Comparison of ENCODE assay signal across 15 mouse cellular contexts in genomic region chr7:145335199-145335598, GRCm38 (mm10). TPM values are rescaled to one million over a fixed set of nuclear protein-coding genes. Genes with fewer than 3 reads are reported as not detected.
DNase-seq lines count a peak whose midpoint lies in the region; ATAC-seq and TF ChIP-seq lines count a peak whose summit lies in the region.
"Had no signal": no experiment of that assay in that cellular context is flagged by ENCODE, and none has a peak within 500 bp of the region (broad histone marks: within the 10 kb centered on the region; RNA-seq: fewer than 3 reads in every experiment).

No protein-coding gene starts in this region.

- 0 out of 2 replicates have a peak, but pooled peaks cover 4% of the 10 kb centered on the region for H3K9me3 ChIP-seq in hindbrain, embryonic 10.5 days
- no peaks in the 10 kb centered on the region for H3K9me3 ChIP-seq in hindbrain, embryonic 12.5 days (replicated peaks)
- no peaks in the 10 kb centered on the region for H3K9me3 ChIP-seq in hindbrain, postnatal 0 days (ENCODE audit: low read length)
- H3K9me3 ChIP-seq: lung, embryonic 15.5 days had no signal

- no peak for DNase-seq in hindbrain, embryonic 10.5 days (ENCODE audit: low spot score)
- peak; percentile 93 for DNase-seq in cerebellum, adult 11 months
- peak; percentile 97 for DNase-seq in cerebellum, postnatal 10 days
- peak; percentile 80 for DNase-seq in hindbrain, postnatal 0 days (ENCODE audit: low spot score)
- DNase-seq in thymus, adult 18-20 months, result no peak
- no peak for DNase-seq in thymus, postnatal 25 days
- DNase-seq: kidney, postnatal 36 days had no signal

- peaks cover 11% of the 10 kb centered on the region for H3K4me1 ChIP-seq in hindbrain, embryonic 10.5 days (replicated peaks)
- no peaks in the 10 kb centered on the region for H3K4me1 ChIP-seq in hindbrain, embryonic 12.5 days
- H3K4me1 ChIP-seq in hindbrain, postnatal 0 days (ENCODE audit: insufficient read depth, low read length), result no peaks in the 10 kb centered on the region

- H3K36me3 ChIP-seq in hindbrain, embryonic 10.5 days, result no peaks in the 10 kb centered on the region
- H3K36me3 ChIP-seq in hindbrain, embryonic 12.5 days, result no peaks in the 10 kb centered on the region
- no peaks in the 10 kb centered on the region for H3K36me3 ChIP-seq in hindbrain, postnatal 0 days (ENCODE audit: insufficient read depth, low read length)
- H3K36me3 ChIP-seq: lung, embryonic 15.5 days had no signal

- H3K27ac ChIP-seq in hindbrain, embryonic 10.5 days, result peak overlapping the region; percentile 12; the same call in 1 of the 2 replicates
- no peak overlapping the region for H3K27ac ChIP-seq in hindbrain, embryonic 12.5 days
- H3K27ac ChIP-seq in hindbrain, postnatal 0 days, result 0 out of 2 replicates have a peak overlapping the region, but pooled peaks have one; percentile 7
- H3K27ac ChIP-seq: lung, embryonic 15.5 days had no signal

- no peak overlapping the region for H3K4me3 ChIP-seq in hindbrain, embryonic 10.5 days
- no peak overlapping the region for H3K4me3 ChIP-seq in hindbrain, embryonic 12.5 days
- no peak overlapping the region for H3K4me3 ChIP-seq in hindbrain, postnatal 0 days (ENCODE audit: low read length)
- H3K4me3 ChIP-seq: lung, embryonic 15.5 days; megakaryocyte, embryonic 14.5 days had no signal

- no peak overlapping the region for H3K4me2 ChIP-seq in hindbrain, embryonic 12.5 days (replicated peaks)
- H3K4me2 ChIP-seq in hindbrain, postnatal 0 days (ENCODE audit: low read depth, low read length), result no peak overlapping the region
- H3K4me2 ChIP-seq: lung, embryonic 15.5 days had no signal

- no peak for TF ChIP-seq CTCF in hindbrain, postnatal 0 days (IDR thresholded peaks at IDR 0.05; ENCODE audit: low read depth)

- no peak for ATAC-seq in hindbrain, embryonic 12.5 days (ENCODE audit: low FRiP score)
- ATAC-seq in hindbrain, postnatal 0 days, result peak; percentile 84
- no peak for ATAC-seq in granulocyte monocyte progenitor cell, adult 5-6 weeks (replicated peaks; ENCODE audit: poor library complexity, severe bottlenecking)
- ATAC-seq: CD4-positive, CD25-positive, alpha-beta regulatory T cell, adult 4 months had no signal

- no peaks in the 10 kb centered on the region for H3K27me3 ChIP-seq in hindbrain, embryonic 10.5 days (ENCODE audit: insufficient read depth, poor library complexity, severe bottlenecking)
- H3K27me3 ChIP-seq in hindbrain, embryonic 12.5 days, result no peaks in the 10 kb centered on the region
- no peaks in the 10 kb centered on the region for H3K27me3 ChIP-seq in hindbrain, postnatal 0 days (ENCODE audit: insufficient read depth, low read length)
- H3K27me3 ChIP-seq: lung, embryonic 15.5 days had no signal

- H3K9ac ChIP-seq in hindbrain, embryonic 12.5 days, result no peak overlapping the region
- H3K9ac ChIP-seq in hindbrain, postnatal 0 days (replicated peaks; ENCODE audit: low read length), result no peak overlapping the region
- H3K9ac ChIP-seq: lung, embryonic 15.5 days had no signal

RNA-seq across cellular contexts. Expression of gene Mrgprd, which starts 20.6 kb away (rescaled TPM):
- not detected in 2 replicates for polyA plus RNA-seq in hindbrain, embryonic 10.5 days (2016; fragmentation: Nextera tagmentation; extraction: Ambion mirVana)
- polyA plus RNA-seq in hindbrain, embryonic 12.5 days (2016; fragmentation: Nextera tagmentation; extraction: Ambion mirVana), result not detected in 2 replicates
- not detected in 2 replicates for total RNA-seq in hindbrain, postnatal 0 days (2014; rRNA removed)
- polyA plus RNA-seq in hindbrain, postnatal 0 days (2015; fragmentation: Nextera tagmentation; extraction: Ambion mirVana), result not detected in 2 replicates
- total RNA-seq in granulocyte monocyte progenitor cell, adult 5-6 weeks (2014; fragmentation: Nextera tagmentation), result not detected in 2 replicates
- total RNA-seq in granulocyte monocyte progenitor cell, adult 5-6 weeks (2017), result not detected in 2 replicates
- total RNA-seq: layer of hippocampus, postnatal 25 days; liver, adult 2 months had no signal
- polyA plus RNA-seq: liver, adult 2 months; lung, embryonic 15.5 days; spleen, adult 2 months had no signal

RNA-seq across cellular contexts. Expression of gene Mrgprf, which starts 34.6 kb away (rescaled TPM):
- polyA plus RNA-seq in hindbrain, embryonic 10.5 days (2016; fragmentation: Nextera tagmentation; extraction: Ambion mirVana), result 0.14 and 0.35 TPM in 2 replicates
- 0.99 and 1.1 TPM in 2 replicates for polyA plus RNA-seq in hindbrain, embryonic 12.5 days (2016; fragmentation: Nextera tagmentation; extraction: Ambion mirVana)
- 5.1 and 7.8 TPM in 2 replicates for total RNA-seq in hindbrain, postnatal 0 days (2014; rRNA removed)
- polyA plus RNA-seq in hindbrain, postnatal 0 days (2015; fragmentation: Nextera tagmentation; extraction: Ambion mirVana), result 3.3 and 4.1 TPM in 2 replicates
- not detected in 2 replicates for total RNA-seq in granulocyte monocyte progenitor cell, adult 5-6 weeks (2014; fragmentation: Nextera tagmentation)
- not detected in 2 replicates for total RNA-seq in granulocyte monocyte progenitor cell, adult 5-6 weeks (2017)
- total RNA-seq: liver, adult 2 months had no signal
- polyA plus RNA-seq: CD4-positive, CD25-positive, alpha-beta regulatory T cell, adult 4 months had no signal

RNA-seq across cellular contexts. Expression of gene Tpcn2, which starts 51.4 kb away (rescaled TPM):
- polyA plus RNA-seq in hindbrain, embryonic 10.5 days (2016; fragmentation: Nextera tagmentation; extraction: Ambion mirVana), result 5.7 and 5.8 TPM in 2 replicates
- 6.8 and 7.1 TPM in 2 replicates for polyA plus RNA-seq in hindbrain, embryonic 12.5 days (2016; fragmentation: Nextera tagmentation; extraction: Ambion mirVana)
- total RNA-seq in hindbrain, postnatal 0 days (2014; rRNA removed), result 3.0 and 4.7 TPM in 2 replicates
- 2.3 and 2.6 TPM in 2 replicates for polyA plus RNA-seq in hindbrain, postnatal 0 days (2015; fragmentation: Nextera tagmentation; extraction: Ambion mirVana)
- total RNA-seq in granulocyte monocyte progenitor cell, adult 5-6 weeks (2014; fragmentation: Nextera tagmentation), result 4.8 and 7.9 TPM in 2 replicates
- 3.4 and 3.6 TPM in 2 replicates for total RNA-seq in granulocyte monocyte progenitor cell, adult 5-6 weeks (2017)

Comparison
In these comparisons a context has a peak if more than half of its experiments do, and no peak if none do; other contexts are left out.
1. DNase-seq: peak in cerebellum, adult 11 months (single experiment), cerebellum, postnatal 10 days (2 of 2) and hindbrain, postnatal 0 days (single experiment); none in hindbrain, embryonic 10.5 days (single experiment), thymus, adult 18-20 months (0 of 2) and thymus, postnatal 25 days (single experiment).